Mouse (Mus musculus) heart, postnatal 0 days (tissue): ENCODE measurements around the gene Slc25a21.

Source experiments
- CTCF ChIP-seq: IDR thresholded peaks from 2 replicates; pipeline ENCODE4 v1.5.1; 2016; ENCODE audit warnings: antibody characterized with exemption, control low read depth, low read depth
- EP300 ChIP-seq: IDR thresholded peaks from 2 replicates; pipeline ENCODE4 v1.6.1; 2016; ENCODE audit warnings: antibody characterized with exemption, low read depth

GRCm38 (mm10) chr12:57229703-57230102 lies 32.4 kb upstream of the Slc25a21 start:
- TF ChIP-seq EP300: no peak
- TF ChIP-seq CTCF: no peak
